Mouse (Mus musculus): ENCODE results near the gene Klhl7. TPM values are rescaled to one million over a fixed set of nuclear protein-coding genes. Genes with fewer than 3 reads are reported as not detected.

The Klhl7 gene
- 20.8 TPM for polyA plus RNA-seq (2017; shearing (Covaris generic))

DNA sequence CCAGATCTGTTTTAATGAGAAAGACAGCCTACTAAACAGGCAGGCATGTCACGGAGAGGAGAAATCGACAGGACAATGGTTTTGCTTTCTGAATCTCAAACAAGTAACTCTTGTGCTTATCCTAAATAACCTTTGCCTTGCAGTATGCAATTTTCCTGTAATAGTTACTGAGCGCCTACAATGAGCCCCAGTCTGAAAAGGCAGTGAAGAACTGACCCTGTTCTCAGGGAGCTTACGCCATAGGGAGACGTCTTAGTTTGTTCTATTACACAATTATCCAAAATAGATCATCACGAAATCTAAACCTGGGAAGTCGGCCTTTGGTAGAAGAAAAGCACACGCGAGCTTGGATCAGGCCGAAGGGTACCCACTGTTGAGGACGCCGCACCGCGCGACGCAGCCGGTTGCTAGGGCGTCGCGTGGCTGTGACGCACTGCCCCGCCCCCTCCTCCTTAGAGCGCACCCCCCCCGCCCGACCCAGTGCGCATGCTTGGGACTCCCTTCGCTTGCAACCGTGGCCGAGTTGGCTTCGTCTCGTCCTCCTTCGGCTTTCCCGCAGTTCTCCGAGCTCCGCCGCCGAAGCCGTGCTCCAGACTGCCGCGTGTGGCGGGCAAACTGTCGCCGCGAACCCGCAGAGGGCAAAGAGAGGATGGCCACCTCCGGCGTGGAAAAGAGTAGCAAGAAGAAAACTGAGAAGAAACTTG lies at the start of gene Klhl7:
Gene Klhl7, plus strand, starts transcription at position 500 of the 704 bp plus-strand sequence.

DNA sequence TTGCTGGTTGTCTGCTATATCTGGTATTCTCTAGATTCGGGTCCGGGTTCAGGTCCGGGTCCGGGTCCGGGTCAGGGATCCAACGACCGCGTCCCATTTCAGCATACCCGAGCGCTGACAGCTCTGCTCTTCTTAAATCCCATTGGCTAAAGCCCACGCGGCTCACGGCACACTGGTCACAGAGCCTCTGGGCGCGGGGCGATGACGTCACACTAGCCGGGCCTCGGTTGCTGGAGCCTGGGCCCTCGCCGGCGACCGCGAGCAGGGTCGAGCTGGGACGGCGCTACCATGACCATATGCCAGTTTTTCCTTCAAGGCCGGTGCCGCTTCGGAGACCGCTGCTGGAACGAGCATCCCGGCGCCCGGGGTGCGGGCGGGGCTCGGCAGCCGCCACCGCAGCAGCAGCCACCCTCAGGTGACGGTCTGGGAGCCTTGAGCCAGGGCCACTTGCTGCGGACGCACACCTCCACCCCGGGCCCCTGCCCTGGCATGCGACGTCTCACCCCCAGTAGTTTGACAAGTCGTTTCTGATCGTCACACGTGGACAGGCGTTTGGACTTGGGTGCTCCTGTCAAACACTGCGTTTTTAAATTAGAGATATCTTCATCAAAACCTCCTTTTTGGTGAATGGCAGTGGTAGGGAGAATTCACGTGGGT lies 64.5 kb downstream of the Klhl7 start, which contains the start of gene Nupl2:
Gene Nupl2, plus strand, starts transcription at position 175 of the 657 bp plus-strand sequence.

Other genes with a start within 250 kb of the Klhl7 start
- 15.1 TPM for gene Fam126a, start 69.9 kb upstream of the Klhl7 start, polyA plus RNA-seq (2017; shearing (Covaris generic))
- gene Nupl2, start 64.4 kb downstream of the Klhl7 start, polyA plus RNA-seq (2017; shearing (Covaris generic)) = 5.1 TPM